Mouse (Mus musculus) cerebellum, postnatal 14 days (tissue): Measurements from ENCODE around the gene Apoc1.

Source experiments
- DNase-seq, 2 experiments: peaks; one replicate each; pipeline ENCODE4 v3.0.0; 2021; ENCODE audit warnings: mixed read lengths in 2 of 2

Gene Apoc1

DNA sequence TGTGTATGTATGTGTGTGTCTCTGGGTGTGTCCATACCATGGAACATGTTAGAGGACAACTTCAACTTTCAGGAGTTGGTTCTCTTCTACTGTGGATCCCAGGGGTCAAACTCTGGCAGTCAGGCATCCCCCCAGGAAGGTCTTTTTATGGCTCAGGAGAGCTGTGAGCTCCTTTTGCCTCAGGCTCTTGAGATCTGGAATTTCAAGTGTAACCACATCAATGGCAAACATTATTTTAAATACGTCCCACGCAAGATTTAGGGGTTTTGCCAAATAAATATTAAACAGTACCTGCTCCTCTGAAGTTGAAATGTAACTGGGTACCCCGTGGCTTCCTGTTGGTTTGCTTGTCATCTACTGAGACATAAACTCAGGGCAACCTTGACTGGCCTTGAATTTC is 9.5 kb downstream of the Apoc1 start:
- no peak for DNase-seq

DNA sequence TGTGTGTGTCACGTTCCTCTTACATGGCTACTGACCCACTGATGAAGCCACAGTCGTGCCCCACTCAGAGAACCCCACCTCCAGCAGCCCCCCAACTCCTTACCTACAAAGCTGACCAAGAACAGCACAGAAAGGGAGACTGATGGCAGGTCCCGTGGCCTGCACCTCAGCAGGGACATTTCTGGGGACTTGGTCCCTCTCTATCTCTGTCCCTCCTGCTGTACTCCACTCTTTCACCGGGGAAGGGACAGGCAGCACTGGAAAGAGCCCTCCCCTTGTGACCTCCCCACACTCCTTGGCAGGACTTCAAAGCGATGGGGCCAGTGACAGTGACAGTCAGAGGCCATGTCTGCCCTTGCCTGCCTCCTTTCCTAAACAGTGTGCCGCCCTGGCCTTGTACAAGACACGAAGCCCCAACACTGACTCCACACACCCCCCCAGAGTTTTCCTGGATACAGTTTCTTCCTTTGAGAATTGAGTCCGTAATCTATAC is 11.2 kb downstream of the Apoc1 start, which contains the start of the genes Gm44805 and Apoc4:
TSS of gene Gm44805 (minus strand) at position 222 of the 493 bp plus-strand sequence.
TSS of gene Apoc4 (minus strand) at position 278 of the 493 bp plus-strand sequence.
- DNase-seq: no peak

DNA sequence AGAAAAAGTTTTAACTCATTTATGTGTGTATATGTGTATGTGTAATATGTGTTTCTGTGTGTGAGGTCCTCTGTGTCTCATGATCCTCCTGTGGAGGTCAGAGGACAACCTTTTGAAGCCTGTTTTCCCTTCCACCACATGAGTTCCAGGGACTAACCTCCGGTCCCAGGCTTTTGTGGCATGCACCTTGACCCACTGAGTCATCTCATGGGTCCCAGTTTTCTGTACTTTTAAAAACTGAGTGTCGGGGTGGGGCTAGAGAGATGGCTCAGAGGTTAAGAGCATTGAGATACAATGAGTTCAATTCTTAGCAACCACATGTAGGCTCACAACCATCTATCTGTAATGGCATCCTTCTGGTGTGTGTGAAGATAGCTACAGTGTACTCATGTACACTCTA is 11.8 kb downstream of the Apoc1 start:
- DNase-seq: no peak

DNA sequence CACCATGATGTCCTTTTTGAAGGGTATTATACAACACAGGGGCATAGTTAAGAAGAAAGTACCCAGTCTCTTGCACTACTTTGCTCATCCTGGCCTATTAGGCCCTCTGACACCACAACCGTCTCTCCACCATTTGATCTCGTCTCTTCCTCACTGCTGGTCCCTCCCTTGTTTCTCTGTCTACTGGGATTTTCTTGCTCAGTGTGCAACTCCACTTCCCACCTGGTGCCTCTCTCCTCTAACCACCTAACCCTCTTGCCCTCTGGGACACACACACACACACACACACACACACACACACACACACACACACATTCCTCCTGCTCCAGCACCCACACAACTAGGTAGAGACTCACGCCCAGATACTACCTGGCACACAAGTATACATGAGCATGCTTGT is 13.6 kb downstream of the Apoc1 start:
- DNase-seq: no peak

DNA sequence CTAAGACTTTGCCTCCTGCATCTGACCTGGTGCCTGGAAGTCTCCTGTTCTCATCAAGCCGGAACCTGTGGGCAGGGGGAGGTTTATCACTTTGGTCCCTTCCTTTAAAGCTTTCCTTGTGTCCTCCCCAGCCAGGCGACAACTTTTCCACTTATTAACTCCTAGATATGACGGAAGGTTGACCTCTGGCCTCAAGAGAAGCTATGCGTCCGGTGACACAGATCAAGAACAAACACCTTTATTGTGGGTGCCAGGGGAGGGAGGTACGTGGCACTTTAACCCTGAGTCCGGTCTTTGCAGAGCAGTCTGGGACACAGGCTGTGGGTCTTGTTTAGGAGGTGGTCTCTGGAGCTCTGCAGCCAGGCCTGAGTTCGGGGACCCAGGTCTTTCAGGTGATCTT is 14.6 kb downstream of the Apoc1 start, which contains the start of gene Apoc2:
TSS of gene Apoc2 (minus strand) at position 70 of the 400 bp plus-strand sequence.
- DNase-seq: no peak

DNA sequence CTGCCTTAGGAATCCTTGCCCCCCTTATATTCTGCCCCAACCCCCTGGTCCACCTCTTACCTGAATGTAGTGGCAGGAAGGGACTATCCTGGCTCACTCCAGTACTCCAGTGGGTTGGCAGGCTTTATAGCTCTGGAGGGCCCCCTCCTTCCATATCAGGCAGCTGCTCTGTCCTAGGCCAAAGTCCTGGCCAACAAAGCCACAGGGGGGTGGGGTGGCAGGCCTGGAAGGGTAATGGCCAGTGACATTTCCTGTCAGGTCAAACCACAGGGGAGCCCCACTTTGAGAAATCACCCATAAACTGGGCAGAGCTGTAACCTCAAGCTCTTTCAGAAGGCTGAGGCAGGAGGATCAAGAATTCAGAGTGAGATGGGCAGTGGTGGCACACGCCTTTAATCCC is 15.8 kb downstream of the Apoc1 start:
- DNase-seq: no peak

DNA sequence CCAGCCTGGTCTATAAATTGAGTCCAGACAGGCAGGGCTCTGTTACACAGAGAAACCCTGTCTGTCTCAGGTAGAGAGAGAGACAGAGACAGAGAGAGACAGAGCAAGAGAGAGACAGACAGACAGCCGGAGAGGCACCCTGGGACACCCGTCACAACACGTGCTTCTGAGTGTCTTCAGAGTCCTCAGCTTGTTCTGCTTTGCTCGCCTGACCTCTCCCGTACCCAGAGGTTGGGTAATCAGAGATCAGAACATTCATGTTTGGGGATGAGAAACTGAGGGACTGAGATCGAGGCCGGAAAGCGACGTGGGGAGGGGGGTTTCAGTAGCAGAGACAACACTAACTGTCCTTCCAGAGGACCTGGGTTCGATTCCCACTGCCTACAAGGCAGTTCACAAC is 16.6 kb downstream of the Apoc1 start:
- DNase-seq: no peak

DNA sequence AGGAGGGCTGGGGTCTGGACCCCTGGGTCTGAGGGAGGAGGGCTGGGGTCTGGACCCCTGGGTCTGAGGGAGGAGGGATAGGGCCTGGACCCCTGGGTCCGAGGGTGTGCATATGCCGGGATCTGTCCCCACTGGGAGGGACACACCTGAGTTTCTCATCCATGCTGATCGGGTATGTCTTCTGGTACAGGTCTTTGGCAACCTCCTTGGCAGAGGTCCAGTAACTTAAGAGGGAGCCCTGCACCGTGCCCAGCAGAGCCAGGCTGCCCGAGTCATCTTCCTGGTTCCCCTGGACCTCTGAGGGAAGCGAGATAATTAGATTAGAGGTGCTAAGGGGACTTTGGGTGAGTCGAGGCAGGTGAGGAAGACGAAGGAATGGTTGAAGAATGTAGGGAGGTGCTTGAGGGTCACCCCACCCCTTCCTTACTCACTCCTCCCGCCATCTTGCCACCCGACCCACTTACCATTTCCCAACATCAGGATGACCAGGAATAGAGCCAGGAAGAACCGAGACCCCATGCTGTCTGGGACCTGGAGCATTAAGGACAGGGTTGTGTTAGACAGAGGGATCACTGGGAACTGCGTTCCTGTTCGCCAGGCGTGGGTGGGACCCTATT is 19.3 kb downstream of the Apoc1 start:
- no peak for DNase-seq

DNA sequence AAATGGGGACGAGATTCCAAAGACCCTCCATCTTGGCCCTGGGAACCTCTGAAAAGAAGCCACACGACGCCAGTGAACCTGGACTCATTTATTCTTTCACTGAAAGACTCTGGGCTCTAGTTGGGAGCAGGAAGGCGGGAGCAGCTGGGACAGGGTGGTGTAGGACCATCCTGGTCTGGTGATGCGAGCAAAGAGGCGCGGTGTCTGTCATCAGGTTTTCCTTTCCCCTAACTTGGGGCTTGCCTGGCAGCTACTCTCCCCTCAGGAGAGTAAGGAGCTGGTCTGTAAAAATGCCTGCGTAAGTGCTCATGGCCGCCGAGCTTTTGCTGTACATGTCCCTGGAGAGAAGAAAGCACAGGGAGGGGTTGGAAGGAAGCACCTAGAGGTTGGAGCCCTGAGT is 20.9 kb downstream of the Apoc1 start:
- no peak for DNase-seq

DNA sequence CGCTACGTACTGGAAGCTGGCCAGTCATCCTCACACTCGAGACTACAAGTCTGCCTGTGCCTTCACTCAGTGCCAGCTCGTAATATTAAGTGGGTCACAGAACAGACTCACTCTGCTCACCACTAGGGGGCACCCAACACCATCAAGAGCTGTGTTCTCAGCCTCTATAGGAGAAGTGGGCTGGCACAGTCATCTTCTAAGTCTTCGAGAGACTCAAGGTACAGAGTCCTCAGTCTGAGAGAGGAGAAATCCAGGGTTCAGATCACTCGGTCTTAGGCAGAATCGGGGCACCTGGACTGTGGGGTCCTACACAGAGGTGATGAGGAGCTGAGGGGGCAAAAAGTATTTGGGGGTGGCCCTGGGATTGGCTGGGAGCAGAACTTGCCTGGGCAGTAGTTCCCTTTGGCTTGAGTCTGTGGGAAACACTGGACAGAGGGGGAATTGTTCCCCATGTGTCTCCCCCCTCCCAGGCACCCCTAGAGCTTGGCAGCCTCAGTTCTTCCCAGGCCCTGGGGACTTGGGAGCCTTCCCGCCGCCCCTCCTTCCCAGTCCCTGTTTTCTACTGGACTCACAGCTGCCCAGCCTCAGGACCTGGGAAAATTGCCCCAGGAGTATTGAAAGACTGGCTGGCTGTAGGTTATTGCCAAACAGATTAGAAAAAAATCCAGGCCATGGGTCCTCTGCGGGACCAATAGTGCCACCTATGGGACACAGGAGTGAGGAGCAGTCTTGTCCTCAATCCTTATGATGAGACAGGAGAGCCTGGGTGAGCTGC is 23.3 kb downstream of the Apoc1 start:
- DNase-seq: peak; percentile 96 to 98

DNA sequence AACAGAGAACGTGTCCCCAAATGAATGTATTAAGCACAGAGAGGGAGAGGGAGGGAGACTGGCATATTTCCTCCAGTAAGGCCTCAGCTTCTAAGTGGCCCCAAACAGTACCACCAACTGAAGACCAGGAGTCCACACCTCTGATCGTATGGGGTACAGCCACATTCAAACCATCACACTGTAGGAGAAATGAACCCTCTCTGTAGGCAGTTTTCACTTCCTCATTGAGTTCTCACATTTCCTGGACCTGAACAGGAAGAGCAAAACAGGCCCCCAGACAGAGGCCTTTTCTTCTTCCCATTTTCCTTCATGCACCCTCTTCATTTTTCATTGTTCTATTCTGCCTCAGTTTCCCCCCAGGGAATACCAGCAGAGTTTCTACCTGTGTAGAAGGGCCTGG is 25.0 kb downstream of the Apoc1 start:
- DNase-seq: no peak

DNA sequence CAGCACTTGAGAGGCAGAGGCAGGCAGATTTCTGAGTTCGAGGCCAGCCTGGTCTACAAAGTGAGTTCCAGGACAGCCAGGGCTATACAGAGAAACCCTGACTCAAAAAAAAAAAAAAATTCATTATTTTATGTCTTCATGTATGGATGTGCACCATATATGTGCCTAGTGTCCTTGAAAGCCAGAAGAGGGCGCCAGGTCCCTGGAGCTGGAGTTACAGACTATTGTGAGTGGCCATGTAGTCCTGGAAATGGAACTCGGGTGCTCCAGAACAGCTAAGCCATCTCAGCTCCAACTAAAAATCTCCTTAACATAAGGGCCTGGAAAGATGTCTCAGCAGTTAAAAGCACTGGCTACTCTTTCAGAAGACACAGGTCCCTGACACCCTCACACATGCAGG is 25.7 kb downstream of the Apoc1 start:
- no peak for DNase-seq

DNA sequence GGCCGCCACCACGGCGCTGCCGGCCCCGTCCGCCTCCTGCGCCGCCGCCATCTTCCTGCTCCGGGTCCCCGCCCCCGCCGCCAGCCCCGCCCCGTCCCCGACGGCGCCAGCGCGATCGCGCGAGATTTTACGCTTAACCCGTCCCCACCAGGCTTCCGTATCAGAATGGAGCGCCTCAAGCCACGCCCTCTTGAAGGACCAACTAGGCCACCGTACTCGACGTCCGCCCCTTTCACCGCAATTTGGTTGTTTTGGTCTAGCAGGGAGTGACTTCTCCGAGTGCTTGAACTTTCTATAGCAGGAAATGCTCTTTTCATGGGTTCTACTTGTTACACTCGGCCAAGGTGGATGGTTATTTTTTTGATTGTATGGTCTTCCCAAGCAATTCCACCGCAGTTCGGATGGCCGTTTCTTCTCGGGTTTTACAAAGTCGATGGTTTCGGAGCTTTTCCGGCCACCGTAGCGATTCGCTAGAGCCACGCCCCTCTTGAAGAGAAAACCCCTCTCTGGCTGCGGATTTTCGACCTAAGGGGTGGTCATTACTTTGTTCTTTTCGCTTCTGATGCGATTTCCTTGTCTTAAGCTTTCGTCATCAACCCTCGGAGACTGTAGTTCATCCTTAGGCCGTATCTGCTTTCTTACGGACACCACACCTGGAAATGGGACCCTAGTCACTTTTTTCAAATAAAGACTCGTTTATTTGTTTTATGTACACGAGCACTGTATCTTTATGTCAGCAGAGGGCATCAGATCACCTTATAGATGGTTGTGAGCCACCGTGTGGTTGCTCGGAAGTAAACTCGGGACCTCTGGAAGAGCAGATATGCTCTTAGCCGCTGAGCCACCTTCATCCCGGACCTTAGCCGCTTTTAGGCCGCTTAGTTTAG is 27.3 kb downstream of the Apoc1 start, which contains the start of gene Clptm1:
TSS of gene Clptm1 (minus strand) at position 79 of the 887 bp plus-strand sequence.
- peak; percentile 98 for DNase-seq

DNA sequence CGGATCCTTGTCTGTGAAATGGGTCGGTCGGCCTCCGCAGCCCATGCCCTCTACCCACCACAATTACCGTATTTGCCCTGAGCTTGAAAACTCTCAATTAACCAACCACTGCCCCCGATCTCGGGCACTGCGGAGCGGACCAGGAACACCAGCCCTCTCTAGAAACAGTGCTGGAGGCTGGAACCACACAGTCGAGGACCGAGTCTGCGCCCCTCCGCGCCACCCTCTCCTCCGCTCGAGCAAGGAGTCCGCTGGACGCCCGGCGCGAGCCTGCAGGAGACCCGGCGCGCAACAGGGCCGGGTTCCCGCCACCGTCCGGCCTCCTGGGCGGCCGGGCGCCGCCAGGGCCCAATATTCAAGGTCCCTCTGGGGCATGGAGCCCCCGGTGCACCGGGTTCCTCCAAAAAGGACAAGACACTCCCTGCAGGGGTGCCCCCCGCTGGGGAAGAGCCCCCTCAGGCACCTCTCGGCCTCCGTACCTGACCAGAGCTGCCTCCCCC is 28.0 kb downstream of the Apoc1 start:
- no peak for DNase-seq

DNA sequence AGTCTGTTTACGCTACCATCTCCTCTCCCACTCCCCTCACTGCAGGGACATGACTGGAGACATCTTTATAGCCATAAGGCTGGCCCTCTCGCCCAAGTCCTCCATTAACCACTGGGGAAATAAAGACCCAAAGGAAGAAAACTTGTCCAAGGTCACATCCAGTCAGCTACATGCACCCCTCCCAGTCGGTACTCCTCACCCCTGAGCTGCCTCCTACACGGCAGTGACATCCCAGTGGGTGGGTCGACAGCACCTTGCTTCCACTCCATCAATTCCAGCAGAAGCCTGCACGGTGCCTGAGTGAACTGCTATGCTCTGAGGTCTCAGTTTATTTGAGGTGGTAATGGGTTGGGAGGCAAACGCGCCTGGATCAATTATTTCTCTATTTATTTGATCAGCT is 28.5 kb downstream of the Apoc1 start:
- peak; percentile 20 to 23 for DNase-seq

DNA sequence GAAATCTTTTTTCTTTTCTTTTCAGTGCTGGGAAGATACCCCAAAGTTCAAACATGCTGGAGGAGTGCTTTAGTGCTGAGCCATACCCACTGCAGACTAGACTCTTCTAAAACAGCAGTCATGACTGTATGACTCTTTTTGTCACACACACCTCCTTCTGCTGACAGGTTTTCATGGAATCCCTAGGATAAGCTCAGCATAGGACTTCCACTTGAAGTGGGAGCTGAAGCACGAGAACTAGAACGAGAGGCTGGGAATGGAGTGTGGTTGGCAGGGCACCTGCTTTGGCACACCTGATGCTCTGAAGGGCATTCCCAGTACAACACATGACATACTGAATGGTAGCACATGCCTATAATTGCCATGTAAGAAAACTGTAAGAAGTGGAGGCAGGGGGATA is 39.8 kb downstream of the Apoc1 start:
- no peak for DNase-seq

DNA sequence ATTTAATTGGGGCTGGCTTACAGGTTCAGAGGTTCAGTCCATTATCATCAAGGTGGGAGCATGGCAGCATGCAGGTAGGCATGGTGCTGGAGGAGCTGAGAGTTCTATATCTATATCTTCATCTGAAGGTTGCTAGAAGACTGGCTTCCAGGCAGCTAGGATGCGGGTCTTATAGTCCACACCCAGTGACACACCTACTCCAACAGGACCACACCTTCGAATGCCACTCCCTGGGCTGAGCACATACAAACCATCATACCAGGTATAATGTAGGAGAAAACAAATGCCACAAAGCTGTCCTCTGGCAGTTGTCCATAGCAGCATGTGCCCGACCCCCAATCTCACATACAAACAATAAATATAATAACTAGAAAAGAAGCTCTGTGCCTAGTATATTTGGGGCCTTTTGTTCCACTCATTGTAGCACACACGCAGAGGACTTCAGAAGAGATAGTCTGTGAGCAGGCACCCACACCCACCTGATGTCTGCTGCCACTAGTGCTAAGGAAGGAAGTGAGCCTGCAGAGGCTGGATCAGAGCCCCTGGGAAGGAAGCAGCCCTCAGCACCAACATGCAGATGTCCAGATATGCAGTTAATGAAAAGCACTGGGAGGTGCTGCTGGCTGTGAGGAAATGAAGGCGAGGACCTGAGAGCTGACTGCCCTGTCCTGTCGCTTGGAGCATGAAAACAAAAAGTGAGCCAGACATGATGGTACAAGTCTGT is 41.2 kb downstream of the Apoc1 start:
- DNase-seq: no peak

DNA sequence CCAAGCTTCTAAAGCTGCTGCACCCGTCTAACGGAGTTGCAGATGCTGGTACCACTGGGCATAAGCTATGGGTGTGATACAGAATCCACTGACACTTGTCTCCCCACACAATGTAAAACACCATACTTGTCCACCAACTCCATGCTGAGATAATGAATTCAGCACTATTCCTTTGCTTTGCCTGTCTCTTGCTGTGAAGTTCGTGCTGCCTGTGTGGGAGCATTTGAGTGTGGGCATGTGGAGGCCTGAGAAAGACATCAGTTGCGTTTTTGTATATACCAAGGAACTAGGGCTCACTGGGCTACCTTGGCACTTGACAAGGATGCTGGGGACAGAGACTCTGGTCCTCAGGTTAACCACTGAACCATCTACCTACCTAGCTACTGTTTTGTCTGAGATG is 51.2 kb downstream of the Apoc1 start:
- DNase-seq: no peak
